Mouse (Mus musculus) splenic B cell, adult 2 months (primary cell): Measurements from ENCODE around the gene Fam117b.

Source experiments
- DNase-seq: peaks from one replicate; pipeline ENCODE4 v3.0.0-alpha.2; 2011; ENCODE audit warnings: low read depth, low spot score
- H3K27me3 ChIP-seq: 2 replicates; pipeline ENCODE4 v1.6.1; 2012; ENCODE audit warnings: mild to moderate bottlenecking, low read length, moderate library complexity, mixed read lengths; ENCODE audit not compliant: control insufficient read depth, poor library complexity, insufficient read depth, severe bottlenecking
- H3K36me3 ChIP-seq: 2 replicates; pipeline ENCODE4 v1.6.1; 2012; ENCODE audit warnings: mild to moderate bottlenecking, low read length, moderate library complexity, mixed read lengths; ENCODE audit not compliant: control insufficient read depth, poor library complexity, insufficient read depth, severe bottlenecking

Gene Fam117b

GRCm38 (mm10) chr1:59926021-59926672 is 13.3 kb downstream of the Fam117b start:
- DNase-seq = no peak

DNA sequence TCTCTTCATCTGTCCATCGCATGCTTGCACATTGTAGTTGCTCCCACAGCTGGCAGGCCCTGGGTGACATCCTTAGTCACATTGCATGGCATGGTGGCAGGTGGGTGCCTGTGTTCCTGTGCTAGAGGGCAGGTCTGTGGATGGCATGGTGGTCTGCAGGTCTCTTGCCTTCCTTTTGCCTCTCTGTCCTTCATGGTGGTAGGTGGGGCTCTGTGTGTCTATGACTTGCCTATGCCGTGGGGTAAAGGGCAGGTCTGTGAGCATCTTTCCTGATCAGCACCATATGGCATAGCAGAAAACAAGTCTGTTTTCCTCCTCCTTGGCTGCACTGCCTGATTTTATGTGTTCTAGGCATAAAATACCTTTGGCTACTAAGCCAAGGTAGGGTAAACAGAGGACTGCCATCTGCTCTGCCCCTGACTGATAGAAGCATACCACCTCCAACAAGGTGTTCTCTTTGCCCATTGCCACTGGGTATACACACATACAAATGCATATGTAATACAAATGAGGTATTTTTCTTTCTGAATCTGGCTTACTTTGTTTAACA is 14.4 kb downstream of the Fam117b start:
- Histone ChIP-seq H3K36me3 (no peaks in the 10 kb centered on the region), H3K27me3 (no peaks in the 10 kb centered on the region)
- no peak for DNase-seq

More at GRCm38 (mm10) chr1:59926021-59926672, 13.3 kb downstream of the Fam117b start:
- Histone ChIP-seq H3K36me3 (no peaks in the 10 kb centered on the region), H3K27me3 (no peaks in the 10 kb centered on the region)

DNA sequence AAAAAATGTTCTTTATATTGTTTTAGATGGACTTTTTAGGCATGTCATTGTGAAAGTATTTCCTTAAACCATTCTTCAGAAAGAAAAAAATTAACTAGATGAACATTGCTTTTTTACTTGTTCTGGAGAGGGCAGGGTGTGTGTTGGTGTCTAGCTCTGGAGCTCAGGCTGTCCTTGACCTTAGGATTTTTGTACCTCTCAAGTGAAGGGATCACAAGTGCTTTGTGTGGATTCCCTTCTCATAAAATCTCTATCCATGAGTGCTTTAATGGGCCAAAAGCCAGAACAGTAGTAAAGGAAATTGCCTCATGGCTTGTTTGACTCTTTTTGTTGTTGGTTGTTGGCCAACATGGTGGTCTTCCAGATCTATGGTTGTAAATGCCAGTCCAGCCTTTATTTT is 18.1 kb downstream of the Fam117b start:
- Histone ChIP-seq H3K27me3 (no peaks in the 10 kb centered on the region), H3K36me3 (no peaks in the 10 kb centered on the region)
- no peak for DNase-seq

GRCm38 (mm10) chr1:59932991-59933390 is 20.2 kb downstream of the Fam117b start:
- Histone ChIP-seq H3K36me3 (no peaks in the 10 kb centered on the region), H3K27me3 (no peaks in the 10 kb centered on the region)
- no peak for DNase-seq

- H3K27me3 ChIP-seq = no peaks in the 10 kb centered on the region
- H3K36me3 ChIP-seq = no peaks in the 10 kb centered on the region
- DNase-seq = no peak
Measured at GRCm38 (mm10) chr1:59941063-59941462, 28.3 kb downstream of the Fam117b start.

GRCm38 (mm10) chr1:59942057-59942790 is 29.4 kb downstream of the Fam117b start:
- H3K27me3 ChIP-seq = no peaks in the 10 kb centered on the region
- no peaks in the 10 kb centered on the region for H3K36me3 ChIP-seq
- DNase-seq = no peak

DNA sequence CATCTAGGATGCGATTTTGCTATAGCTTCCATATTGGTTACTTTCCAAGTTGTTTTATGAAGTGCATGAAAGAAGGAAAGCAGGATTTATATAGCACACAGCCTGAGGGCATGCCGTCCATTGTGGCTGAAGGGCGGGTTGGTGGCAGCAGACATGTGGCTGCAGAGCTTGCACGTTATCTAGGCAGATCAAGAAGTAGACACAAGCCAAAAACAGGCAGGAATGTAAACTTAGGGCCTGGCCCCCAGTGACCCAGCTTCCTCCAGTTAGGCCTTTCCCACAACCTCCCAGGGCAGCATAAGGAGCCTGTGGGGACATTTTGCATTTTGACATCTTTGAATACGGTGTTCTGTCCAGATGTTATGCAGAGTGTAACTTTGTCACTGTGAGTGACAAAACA is 31.0 kb downstream of the Fam117b start:
- Histone ChIP-seq H3K36me3 (no peaks in the 10 kb centered on the region), H3K27me3 (no peaks in the 10 kb centered on the region)
- DNase-seq = no peak

GRCm38 (mm10) chr1:59945969-59946368 is 33.2 kb downstream of the Fam117b start:
- H3K36me3 ChIP-seq = 0 out of 2 replicates have a peak, but pooled peaks cover 2% of the 10 kb centered on the region
- no peaks in the 10 kb centered on the region for H3K27me3 ChIP-seq
- DNase-seq = no peak

- no peaks in the 10 kb centered on the region for H3K27me3 ChIP-seq
Measured at GRCm38 (mm10) chr1:59947509-59947908, 34.7 kb downstream of the Fam117b start.

DNA sequence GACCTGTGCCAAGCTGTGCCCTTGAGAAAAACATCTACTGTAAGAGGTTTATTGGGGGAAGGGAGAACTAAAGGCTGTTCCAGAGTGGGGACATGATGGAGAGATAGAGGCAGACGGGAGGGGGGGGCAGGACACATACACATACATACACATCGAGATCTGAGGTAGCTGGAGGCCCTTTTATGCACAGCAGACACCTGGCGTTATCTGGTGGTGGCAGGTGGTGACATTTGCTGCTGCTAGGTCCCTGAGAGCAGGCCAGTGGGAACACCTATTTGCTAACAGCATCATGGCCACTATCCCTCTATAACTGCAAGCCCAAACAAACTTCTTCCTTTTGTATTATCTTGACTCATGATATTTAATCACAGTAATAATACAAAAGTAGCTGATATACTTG is 44.4 kb downstream of the Fam117b start:
- DNase-seq = no peak
- no peaks in the 10 kb centered on the region for H3K27me3 ChIP-seq

More at GRCm38 (mm10) chr1:59947509-59947908, 34.7 kb downstream of the Fam117b start:
- 0 out of 2 replicates have a peak, but pooled peaks cover 2% of the 10 kb centered on the region for H3K36me3 ChIP-seq
- DNase-seq = no peak

DNA sequence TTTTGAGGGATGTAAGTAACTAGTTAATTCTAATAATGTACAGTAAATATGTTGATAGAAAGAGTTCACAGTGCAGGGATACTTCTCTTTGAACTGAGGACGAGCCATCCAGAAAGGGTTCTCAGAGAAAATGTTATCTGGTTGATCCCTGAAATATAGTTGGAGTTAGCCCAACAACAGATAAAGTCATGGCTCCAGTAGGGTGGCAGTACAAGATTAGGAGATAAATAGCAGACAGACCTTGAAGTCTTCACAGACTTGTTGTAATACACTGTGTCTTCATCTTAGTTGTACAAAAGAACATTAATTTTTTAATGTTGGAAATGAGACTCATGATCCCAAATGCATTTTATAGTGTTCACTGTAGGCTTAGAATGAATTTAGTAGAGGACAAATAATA is 47.1 kb downstream of the Fam117b start:
- Histone ChIP-seq H3K27me3 (no peaks in the 10 kb centered on the region), H3K36me3 (peaks cover 8% of the 10 kb centered on the region; the same call in 1 of the 2 replicates)
- no peak for DNase-seq

More for the DNA sequence above, 44.4 kb downstream of the Fam117b start:
- H3K36me3 ChIP-seq = peaks cover 6% of the 10 kb centered on the region; the same call in 1 of the 2 replicates

DNA sequence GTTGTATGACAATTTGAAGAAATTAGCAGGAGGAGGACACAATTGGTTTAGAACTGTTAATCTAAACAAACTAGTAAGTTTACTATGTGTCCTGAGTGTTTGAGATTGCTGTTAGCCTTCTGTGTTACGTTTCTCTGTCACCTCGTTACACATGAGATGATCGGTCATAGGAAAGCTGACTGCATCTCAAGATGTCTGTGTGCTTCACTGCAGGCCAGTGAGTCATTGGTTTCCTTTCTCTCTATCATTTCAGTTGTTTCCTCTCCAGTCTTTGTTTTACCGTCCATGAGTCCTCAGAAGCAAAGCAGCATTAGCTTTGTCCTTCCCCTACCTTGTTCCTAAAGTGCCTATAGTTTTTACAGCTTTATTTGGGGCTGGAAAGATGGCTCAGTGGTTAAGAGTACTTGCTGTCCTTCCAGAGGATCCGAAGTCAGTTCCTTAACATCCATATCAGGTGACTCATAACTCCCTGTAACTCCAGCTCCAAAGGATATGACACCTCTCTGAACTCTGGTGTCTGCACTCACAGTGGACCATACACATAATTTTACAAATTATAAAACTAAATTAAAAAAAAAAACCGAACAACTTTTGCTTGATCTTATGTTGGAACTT is 53.5 kb downstream of the Fam117b start:
- Histone ChIP-seq H3K27me3 (no peaks in the 10 kb centered on the region), H3K36me3 (peaks cover 9% of the 10 kb centered on the region)
- DNase-seq = no peak

GRCm38 (mm10) chr1:59967291-59967690 is 54.5 kb downstream of the Fam117b start:
- peak; percentile 58 for DNase-seq
- Histone ChIP-seq H3K36me3 (peaks cover 9% of the 10 kb centered on the region), H3K27me3 (no peaks in the 10 kb centered on the region)

GRCm38 (mm10) chr1:59986626-59987025 is 73.8 kb downstream of the Fam117b start:
- no peak for DNase-seq
- no peaks in the 10 kb centered on the region for H3K27me3 ChIP-seq
- peaks cover 6% of the 10 kb centered on the region; the same call in 1 of the 2 replicates for H3K36me3 ChIP-seq
